ENCODE assay signal across 14 mouse cellular contexts in genomic region chr11:72407574-72407973, GRCm38 (mm10). TPM values are rescaled to one million over a fixed set of nuclear protein-coding genes. Genes with fewer than 3 reads are reported as not detected.
DNase-seq lines count a peak whose midpoint lies in the region; ATAC-seq lines count a peak whose summit lies in the region.
"Had no signal": no experiment of that assay in that cellular context is flagged by ENCODE, and none has a peak within 500 bp of the region (broad histone marks: within the 10 kb centered on the region; RNA-seq: fewer than 3 reads in every experiment).

No protein-coding gene starts in this region.

- WGBS in kidney, embryonic 15.5 days, result 18% methylated on average over 7 of the region's 7 CpGs
- WGBS in heart, embryonic 14.5 days, result 3% methylated on average over 7 of the region's 7 CpGs
- WGBS in liver, embryonic 12.5 days (ENCODE audit: insufficient replicate concordance), result 6% methylated on average over 7 of the region's 7 CpGs

- H3K4me2 ChIP-seq in kidney, embryonic 15.5 days, result peak overlapping the region; percentile 97
- H3K4me2 ChIP-seq in heart, embryonic 14.5 days (ENCODE audit: low read length), result peak overlapping the region; percentile 73
- peak overlapping the region; percentile 41 for H3K4me2 ChIP-seq in liver, embryonic 12.5 days
- H3K4me2 ChIP-seq: forebrain, embryonic 13.5 days had no signal

- peak overlapping the region; percentile 88 for H3K4me3 ChIP-seq in kidney, embryonic 15.5 days (replicated peaks)
- H3K4me3 ChIP-seq in heart, embryonic 14.5 days (ENCODE audit: control insufficient read depth in 1 of 2, insufficient read depth in 1 of 2, low read depth in 1 of 2, low read length in 2 of 2), result peak overlapping the region; percentile 93
- H3K4me3 ChIP-seq in liver, embryonic 12.5 days, result no peak overlapping the region
- H3K4me3 ChIP-seq: forebrain, embryonic 13.5 days had no signal

- no peaks in the 10 kb centered on the region for H3K9me3 ChIP-seq in kidney, embryonic 15.5 days (replicated peaks)
- no peaks in the 10 kb centered on the region for H3K9me3 ChIP-seq in heart, embryonic 14.5 days (ENCODE audit: control insufficient read depth, low read length)
- H3K9me3 ChIP-seq in liver, embryonic 12.5 days (replicated peaks), result no peaks in the 10 kb centered on the region
- H3K9me3 ChIP-seq: forebrain, embryonic 13.5 days had no signal

- H3K27ac ChIP-seq in kidney, embryonic 15.5 days, result peak overlapping the region; percentile 52; the same call in 1 of the 2 replicates
- H3K27ac ChIP-seq in heart, embryonic 14.5 days (replicated peaks in 1 of 2; ENCODE audit: control insufficient read depth in 1 of 2, insufficient read depth in 1 of 2, low read depth in 2 of 2, low read length in 2 of 2), result peak overlapping the region; percentile 95 to 96
- no peak overlapping the region for H3K27ac ChIP-seq in liver, embryonic 12.5 days
- H3K27ac ChIP-seq: forebrain, embryonic 13.5 days had no signal

- peaks cover 6% of the 10 kb centered on the region for H3K36me3 ChIP-seq in kidney, embryonic 15.5 days
- peaks cover 26% of the 10 kb centered on the region for H3K36me3 ChIP-seq in heart, embryonic 14.5 days (ENCODE audit: control insufficient read depth, insufficient read depth, low read length)
- H3K36me3 ChIP-seq in liver, embryonic 12.5 days, result no peaks in the 10 kb centered on the region

- intact Hi-C loops in left cerebral cortex, postnatal 10 days (cut with DNase I), result no loop called here

- H3K4me1 ChIP-seq in kidney, embryonic 15.5 days, result peaks cover 97% of the 10 kb centered on the region
- peaks cover 60 to 73% of the 10 kb centered on the region in 2 experiments for H3K4me1 ChIP-seq in heart, embryonic 14.5 days (ENCODE audit: control insufficient read depth in 2 of 2, insufficient read depth in 2 of 2, low read length in 2 of 2)
- peaks cover 56% of the 10 kb centered on the region for H3K4me1 ChIP-seq in liver, embryonic 12.5 days

- 0 out of 2 replicates have a peak, but pooled peaks cover 3% of the 10 kb centered on the region for H3K27me3 ChIP-seq in kidney, embryonic 15.5 days
- no peaks in the 10 kb centered on the region for H3K27me3 ChIP-seq in heart, embryonic 14.5 days (ENCODE audit: control insufficient read depth, insufficient read depth, low read length)
- H3K27me3 ChIP-seq in liver, embryonic 12.5 days (replicated peaks), result peaks cover 67% of the 10 kb centered on the region

- no peak for DNase-seq in kidney, adult 8-10 months
- peak; percentile 22 for DNase-seq in embryo, embryonic 9.5 days (ENCODE audit: extremely low spot score)
- no peak for DNase-seq in c-Kit-positive CD71-positive TER-119-positive erythroid progenitor cells, embryonic 14.5 days (ENCODE audit: low spot score)
- no peak for DNase-seq in cerebellum, adult 11-12 months
- no peak for DNase-seq in left cerebral cortex, postnatal 10 days (ENCODE audit: extremely low spot score in 1 of 2, low spot score in 2 of 2)
- DNase-seq: adrenal gland, postnatal 14 days; B cell, adult 2 months; kidney, adult 9 months; thymus, adult 2 months had no signal

- H3K9ac ChIP-seq in kidney, embryonic 15.5 days, result no peak overlapping the region
- H3K9ac ChIP-seq in heart, embryonic 14.5 days (ENCODE audit: low read length), result peak overlapping the region; percentile 94
- H3K9ac ChIP-seq in liver, embryonic 12.5 days, result no peak overlapping the region
- H3K9ac ChIP-seq: forebrain, embryonic 13.5 days had no signal

- no peak for ATAC-seq in kidney, embryonic 15.5 days (replicated peaks; ENCODE audit: low FRiP score)
- ATAC-seq in heart, embryonic 14.5 days (ENCODE audit: insufficient number of reproducible peaks, insufficient read depth, low FRiP score, low read depth), result peak; percentile 80
- no peak; the same call in 1 of the 2 replicates for ATAC-seq in liver, embryonic 12.5 days
- ATAC-seq: forebrain, embryonic 13.5 days; midbrain, embryonic 16.5 days had no signal

RNA-seq across cellular contexts. Expression of gene Smtnl2, which starts 3.9 kb away (rescaled TPM):
- polyA plus RNA-seq in kidney, embryonic 15.5 days (2015; fragmentation: Nextera tagmentation; extraction: Ambion mirVana), result 109 and 111 TPM in 2 replicates
- 116 and 122 TPM in 2 replicates for polyA plus RNA-seq in heart, embryonic 14.5 days (2014; fragmentation: Nextera tagmentation; extraction: Ambion mirVana)
- polyA plus RNA-seq in liver, embryonic 12.5 days (2016; fragmentation: Nextera tagmentation; extraction: Ambion mirVana), result 11.3 and 12.5 TPM in 2 replicates
- total RNA-seq in left cerebral cortex, postnatal 10 days (2021), result 1 to 10 TPM; 1.7 to 1.8 TPM

RNA-seq across cellular contexts. Expression of gene Ggt6, which starts 27.8 kb away (rescaled TPM):
- polyA plus RNA-seq in kidney, embryonic 15.5 days (2015; fragmentation: Nextera tagmentation; extraction: Ambion mirVana), result 0.87 and 0.95 TPM in 2 replicates
- polyA plus RNA-seq in heart, embryonic 14.5 days (2014; fragmentation: Nextera tagmentation; extraction: Ambion mirVana), result not detected in 2 replicates
- 0.12 TPM in 1 of 2 replicates, not detected in the other for polyA plus RNA-seq in liver, embryonic 12.5 days (2016; fragmentation: Nextera tagmentation; extraction: Ambion mirVana)
- not detected for total RNA-seq in left cerebral cortex, postnatal 10 days (2021)
- polyA plus RNA-seq: forebrain, embryonic 13.5 days; midbrain, embryonic 16.5 days had no signal

RNA-seq across cellular contexts. Expression of gene Mybbp1a, which starts 33.6 kb away (rescaled TPM):
- 162 and 184 TPM in 2 replicates for polyA plus RNA-seq in kidney, embryonic 15.5 days (2015; fragmentation: Nextera tagmentation; extraction: Ambion mirVana)
- polyA plus RNA-seq in heart, embryonic 14.5 days (2014; fragmentation: Nextera tagmentation; extraction: Ambion mirVana), result 61.9 and 64.7 TPM in 2 replicates
- polyA plus RNA-seq in liver, embryonic 12.5 days (2016; fragmentation: Nextera tagmentation; extraction: Ambion mirVana), result 174 and 192 TPM in 2 replicates
- 10 to 100 TPM; 52.8 to 55.9 TPM for total RNA-seq in left cerebral cortex, postnatal 10 days (2021)

RNA-seq across cellular contexts. Expression of gene Tekt1, which starts 45.3 kb away (rescaled TPM):
- polyA plus RNA-seq in kidney, embryonic 15.5 days (2015; fragmentation: Nextera tagmentation; extraction: Ambion mirVana), result 5.4 and 5.6 TPM in 2 replicates
- polyA plus RNA-seq in heart, embryonic 14.5 days (2014; fragmentation: Nextera tagmentation; extraction: Ambion mirVana), result 0.19 and 0.28 TPM in 2 replicates
- 0.08 and 0.12 TPM in 2 replicates for polyA plus RNA-seq in liver, embryonic 12.5 days (2016; fragmentation: Nextera tagmentation; extraction: Ambion mirVana)
- total RNA-seq in left cerebral cortex, postnatal 10 days (2021), result 1 to 10 TPM in 1 of 2 experiments, under 1 TPM in 1; 0.99 to 1.2 TPM
- total RNA-seq: adrenal gland, postnatal 14 days had no signal

Comparison
In these comparisons a context has a peak if more than half of its experiments do, and no peak if none do; other contexts are left out.
1. H3K4me2 ChIP-seq: peak in every context shown above with its lines; median percentile 97 in kidney, embryonic 15.5 days; 73 in heart, embryonic 14.5 days; 41 in liver, embryonic 12.5 days.